Mouse (Mus musculus) forebrain, embryonic 14.5 days (tissue): ENCODE measurements around the gene Mmp23. TPM values are rescaled to one million over a fixed set of nuclear protein-coding genes. Genes with fewer than 3 reads are reported as not detected.
"Not testable (repeated sequence)": the region's sequence is repeated elsewhere in the genome, so short reads cannot be mapped to it uniquely, and the experiment has no call there.

Experiments
- ATAC-seq: fragments of 200-750 bp; cut with Nextera tagmentation; 2 replicates; pipeline ENCODE4 v1.8.0; 2017; ENCODE audit warnings: mild to moderate bottlenecking, moderate library complexity
- DNase-seq: peaks from one replicate; pipeline ENCODE4 v3.0.0-alpha.2; 2015; ENCODE audit warnings: low spot score
- H3K27ac ChIP-seq: fragments of 300-500 bp; sonication (generic); 2 replicates; pipeline ENCODE4 v1.5.1; 2014; ENCODE audit warnings: low read depth, mild to moderate bottlenecking, control low read depth, low read length, moderate library complexity
- H3K27me3 ChIP-seq: fragments of 300-500 bp; sonication (generic); replicated peaks from 2 replicates; pipeline ENCODE4 v1.6.1; 2014; ENCODE audit warnings: low read length, control low read depth, mixed read lengths; ENCODE audit not compliant: control insufficient read depth, insufficient read depth
- H3K36me3 ChIP-seq: fragments of 300-500 bp; sonication (generic); 2 replicates; pipeline ENCODE4 v1.6.1; 2014; ENCODE audit warnings: low read length, control low read depth; ENCODE audit not compliant: control insufficient read depth, insufficient read depth
- H3K4me1 ChIP-seq: fragments of 300-500 bp; sonication (generic); 2 replicates; pipeline ENCODE4 v1.6.1; 2014; ENCODE audit warnings: antibody characterized with exemption, low read length, control low read depth; ENCODE audit not compliant: control insufficient read depth, insufficient read depth
- H3K4me2 ChIP-seq: fragments of 300-500 bp; sonication (generic); 2 replicates; pipeline ENCODE4 v1.6.1; 2014; ENCODE audit warnings: mild to moderate bottlenecking, control low read depth, low read length
- H3K4me3 ChIP-seq: fragments of 300-500 bp; sonication (generic); 2 replicates; pipeline ENCODE4 v1.5.1; 2014; ENCODE audit warnings: low read depth, low read length, control low read depth
- H3K9ac ChIP-seq: fragments of 300-500 bp; sonication (generic); 2 replicates; pipeline ENCODE4 v1.6.1; 2014; ENCODE audit warnings: mild to moderate bottlenecking, low read length, control low read depth, moderate library complexity
- H3K9me3 ChIP-seq: fragments of 300-500 bp; sonication (generic); replicated peaks from 2 replicates; pipeline ENCODE4 v1.6.1; 2016; ENCODE audit warnings: low read length, control low read depth, mixed read lengths; ENCODE audit not compliant: control insufficient read depth
- WGBS: fragments of 180-500 bp; shearing (Covaris S2); extraction: QIAGEN DNeasy Blood & Tissue Kit; methylation state at CpG from one replicate; pipeline ENCODE4 v1.1.7; 2014; 5-methylcytosine and 5-hydroxymethylcytosine counted together
- polyA plus RNA-seq: library from polyadenylated mRNA; unstranded; fragments of >200 nt; fragmentation: Nextera tagmentation; extraction: Ambion mirVana; gene quantifications from 2 replicates; pipeline ENCODE4 v1.2.1, GENCODE M21; 2014

Gene Mmp23
- polyA plus RNA-seq, 1 experiment from 2014 or later = 0.97 TPM

DNA sequence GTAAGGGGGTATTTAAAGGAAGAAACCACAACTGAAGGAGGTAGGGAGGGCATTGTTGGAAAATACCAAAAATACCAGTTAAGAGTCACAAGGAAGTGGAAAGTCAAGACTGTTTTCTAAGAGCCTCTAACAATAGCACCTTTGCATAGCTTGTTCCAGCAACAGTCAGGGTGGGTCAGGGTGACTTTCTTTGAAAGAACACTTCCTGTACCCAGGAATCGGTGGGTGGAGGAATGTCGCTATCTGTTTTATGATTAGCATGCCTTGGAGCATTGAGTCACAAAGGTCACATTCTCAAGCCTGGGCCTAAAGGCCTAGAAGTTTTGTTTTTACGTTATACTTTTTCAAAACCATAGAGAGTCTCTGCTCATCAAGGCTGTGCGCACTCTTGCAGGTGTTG is 34.6 kb upstream of the Mmp23 start:
- not testable (repeated sequence) for DNase-seq, H3K9ac ChIP-seq, H3K4me3 ChIP-seq, H3K27me3 ChIP-seq, H3K4me1 ChIP-seq, H3K36me3 ChIP-seq, H3K4me2 ChIP-seq, H3K9me3 ChIP-seq, H3K27ac ChIP-seq, ATAC-seq
- 94% methylated on average over 4 of the region's 4 CpGs for WGBS

- not testable (repeated sequence) for H3K36me3 ChIP-seq, DNase-seq, H3K4me1 ChIP-seq, H3K4me3 ChIP-seq, ATAC-seq, H3K27ac ChIP-seq, H3K27me3 ChIP-seq, H3K4me2 ChIP-seq, H3K9me3 ChIP-seq, H3K9ac ChIP-seq
- WGBS = 92% methylated on average over 16 of the region's 19 CpGs
Observed at GRCm38 (mm10) chr4:155683670-155684277, 30.6 kb upstream of the Mmp23 start.

- Histone ChIP-seq H3K27me3 (no peaks in the 10 kb centered on the region), H3K9me3 (no peaks in the 10 kb centered on the region), H3K9ac (no peak overlapping the region), H3K4me3 (no peak overlapping the region), H3K27ac (no peak overlapping the region), H3K4me2 (no peak overlapping the region), H3K4me1 (no peaks in the 10 kb centered on the region), H3K36me3 (no peaks in the 10 kb centered on the region)
- ATAC-seq = no peak
- DNase-seq = peak; percentile 25
- WGBS = 81% methylated on average over 2 of the region's 2 CpGs
Observed at GRCm38 (mm10) chr4:155675991-155676390, 22.8 kb upstream of the Mmp23 start.

DNA sequence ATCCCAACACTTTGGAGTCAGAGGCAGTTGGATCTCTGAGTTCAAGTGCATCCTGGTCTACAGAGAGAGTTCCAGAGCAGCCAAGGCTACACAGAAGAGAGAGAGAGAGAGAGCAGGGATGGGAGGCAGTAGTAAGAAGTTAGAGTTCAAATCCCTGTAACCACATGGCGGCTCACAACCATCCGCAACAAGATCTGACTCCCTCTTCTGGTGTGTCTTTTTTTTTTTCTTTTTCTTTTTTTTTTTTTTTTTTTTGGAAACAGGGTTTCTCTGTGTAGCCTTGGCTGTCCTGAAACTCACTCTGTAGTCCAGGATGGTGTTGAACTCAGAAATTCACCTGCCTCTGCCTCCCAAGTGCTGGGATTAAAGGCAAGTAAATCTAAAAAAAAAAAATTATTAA is 18.9 kb upstream of the Mmp23 start:
- ATAC-seq (no peak), DNase-seq (no peak)
- Histone ChIP-seq H3K27ac (no peak overlapping the region), H3K4me1 (peaks cover 6% of the 10 kb centered on the region; the same call in 1 of the 2 replicates), H3K4me3 (no peak overlapping the region), H3K9me3 (no peaks in the 10 kb centered on the region), H3K4me2 (no peak overlapping the region), H3K36me3 (no peaks in the 10 kb centered on the region), H3K27me3 (no peaks in the 10 kb centered on the region), H3K9ac (no peak overlapping the region)
- 65% methylated on average over 2 of the region's 2 CpGs for WGBS

GRCm38 (mm10) chr4:155670236-155670635 is 17.1 kb upstream of the Mmp23 start:
- H3K9me3 ChIP-seq, H3K27ac ChIP-seq, H3K27me3 ChIP-seq, H3K4me2 ChIP-seq, H3K4me1 ChIP-seq, H3K36me3 ChIP-seq, H3K9ac ChIP-seq, DNase-seq, H3K4me3 ChIP-seq, ATAC-seq: not testable (repeated sequence)
- 56% methylated on average over 4 of the region's 4 CpGs for WGBS

GRCm38 (mm10) chr4:155669598-155670075 is 16.5 kb upstream of the Mmp23 start:
- no peak for DNase-seq
- Histone ChIP-seq H3K4me3 (peak overlapping the region; percentile 82), H3K36me3 (no peaks in the 10 kb centered on the region), H3K27ac (no peak overlapping the region), H3K9me3 (no peaks in the 10 kb centered on the region), H3K9ac (no peak overlapping the region), H3K27me3 (no peaks in the 10 kb centered on the region), H3K4me2 (peak overlapping the region; percentile 61), H3K4me1 (peaks cover 6% of the 10 kb centered on the region; the same call in 1 of the 2 replicates)
- WGBS = under 1% methylated on average over 8 of the region's 8 CpGs
- peak; percentile 14 for ATAC-seq

DNA sequence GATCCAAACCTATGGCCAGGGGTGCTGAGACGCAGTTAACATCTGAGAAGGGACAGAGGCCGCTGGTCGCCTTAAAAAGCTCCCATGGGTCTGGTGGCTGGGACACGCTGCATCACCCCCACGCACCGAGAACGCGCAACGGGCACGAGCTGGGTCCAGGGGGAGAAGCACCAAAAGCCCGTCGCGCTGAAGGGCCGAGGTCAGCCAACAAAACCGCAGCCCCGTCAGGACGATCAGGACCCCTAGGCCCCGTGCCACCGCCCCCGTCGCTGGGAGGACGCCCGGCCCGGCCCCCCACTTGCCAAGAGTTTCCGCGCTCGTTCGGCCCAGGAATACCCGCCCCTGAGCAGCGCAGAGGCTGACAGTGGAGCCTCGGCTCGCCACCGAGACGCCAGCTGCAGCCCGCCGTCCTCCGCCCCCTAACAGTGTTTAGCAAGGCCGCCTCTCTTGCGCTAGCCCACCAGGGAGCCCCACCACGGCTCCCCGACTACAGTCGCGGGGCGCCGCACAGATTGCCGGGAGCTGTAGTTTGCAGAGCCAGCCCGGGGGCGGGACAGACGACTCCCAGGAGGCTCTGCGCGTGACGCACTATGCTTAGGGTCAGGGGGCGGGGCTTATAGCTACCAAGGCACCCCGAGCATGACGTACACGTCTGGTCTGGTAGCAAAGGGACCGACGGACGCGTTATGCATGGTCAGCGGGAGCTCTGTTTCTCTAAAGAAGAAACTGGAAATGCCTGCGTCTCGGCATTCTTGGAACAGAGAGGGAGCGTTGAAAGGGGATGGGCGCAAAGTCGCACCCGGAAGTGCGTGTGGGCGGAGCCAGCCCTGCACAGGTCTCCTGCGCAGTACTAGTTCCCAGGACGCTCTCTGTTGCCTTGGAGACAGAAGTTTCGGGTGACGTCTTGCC is 15.8 kb upstream of the Mmp23 start, which contains the start of gene Mib2:
TSS of gene Mib2 (minus strand) at position 510 of the 909 bp plus-strand sequence.
- ATAC-seq (peak; percentile 99), DNase-seq (peak; percentile 99)
- Histone ChIP-seq H3K4me1 (peaks cover 6% of the 10 kb centered on the region; the same call in 1 of the 2 replicates), H3K27ac (peak within 1 kb of the TSS; percentile 78), H3K9me3 (no peaks in the 10 kb centered on the region), H3K27me3 (no peaks in the 10 kb centered on the region), H3K4me3 (peak within 1 kb of the TSS; percentile 82), H3K4me2 (peak within 1 kb of the TSS; percentile 61), H3K9ac (peak within 1 kb of the TSS; percentile 89), H3K36me3 (no peaks in the 10 kb centered on the region)
- WGBS = under 1% methylated on average over 71 of the region's 73 CpGs

DNA sequence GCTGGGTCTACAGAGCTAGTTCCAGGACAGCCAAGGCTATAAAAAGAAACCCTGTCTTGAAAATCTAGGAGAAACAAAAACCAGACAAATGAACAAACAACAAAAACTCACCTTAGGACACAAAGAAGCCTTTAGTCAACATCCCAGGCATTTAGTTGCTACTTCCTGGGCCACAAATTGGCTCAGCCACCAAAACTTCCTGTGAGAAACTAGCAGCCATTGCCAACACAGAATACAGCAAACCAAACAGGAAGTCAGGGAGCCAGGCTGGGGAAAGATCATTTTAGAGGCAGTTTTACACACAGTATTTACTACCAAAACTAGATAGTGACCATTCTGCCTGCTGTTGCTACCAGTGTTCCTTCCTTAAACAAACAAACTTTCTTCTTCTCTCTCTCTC is 13.7 kb upstream of the Mmp23 start:
- Histone ChIP-seq H3K4me1 (peaks cover 6% of the 10 kb centered on the region; the same call in 1 of the 2 replicates), H3K9ac (no peak overlapping the region), H3K9me3 (no peaks in the 10 kb centered on the region), H3K27ac (no peak overlapping the region), H3K4me3 (no peak overlapping the region), H3K36me3 (no peaks in the 10 kb centered on the region), H3K4me2 (no peak overlapping the region), H3K27me3 (no peaks in the 10 kb centered on the region)
- DNase-seq (no peak), ATAC-seq (no peak)

DNA sequence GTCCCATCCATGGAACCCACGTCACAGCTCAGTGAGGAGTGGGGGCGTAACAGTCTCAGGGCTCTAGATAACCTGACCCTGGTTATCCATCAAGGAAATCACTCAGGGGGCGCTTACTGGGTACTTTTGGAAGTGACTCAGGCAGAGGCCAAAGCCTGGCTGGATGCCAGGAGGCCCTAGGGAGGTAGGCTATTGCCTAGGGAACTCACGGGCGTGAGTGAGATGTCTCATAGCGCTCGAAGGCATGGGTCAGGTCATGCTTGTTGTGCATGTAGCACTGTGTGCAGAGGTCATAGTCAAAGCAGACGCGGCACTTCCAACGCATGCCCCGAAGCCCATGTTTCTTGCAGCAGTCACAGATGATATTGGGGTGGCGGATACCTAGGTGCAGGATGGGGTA is 7.5 kb upstream of the Mmp23 start:
- Histone ChIP-seq H3K4me3 (no peak overlapping the region), H3K27me3 (peaks cover 4% of the 10 kb centered on the region), H3K4me1 (no peaks in the 10 kb centered on the region), H3K27ac (no peak overlapping the region), H3K9me3 (no peaks in the 10 kb centered on the region), H3K9ac (no peak overlapping the region), H3K4me2 (no peak overlapping the region), H3K36me3 (peaks cover 12% of the 10 kb centered on the region)
- 89% methylated on average over 12 of the region's 12 CpGs for WGBS
- DNase-seq (no peak), ATAC-seq (no peak)
